Mouse (Mus musculus): Measurements from ENCODE around the gene Rpp14.
"Not testable (repeated sequence)": the region's sequence is repeated elsewhere in the genome, so short reads cannot be mapped to it uniquely, and the experiment has no call there.

Rpp14 gene

DNA sequence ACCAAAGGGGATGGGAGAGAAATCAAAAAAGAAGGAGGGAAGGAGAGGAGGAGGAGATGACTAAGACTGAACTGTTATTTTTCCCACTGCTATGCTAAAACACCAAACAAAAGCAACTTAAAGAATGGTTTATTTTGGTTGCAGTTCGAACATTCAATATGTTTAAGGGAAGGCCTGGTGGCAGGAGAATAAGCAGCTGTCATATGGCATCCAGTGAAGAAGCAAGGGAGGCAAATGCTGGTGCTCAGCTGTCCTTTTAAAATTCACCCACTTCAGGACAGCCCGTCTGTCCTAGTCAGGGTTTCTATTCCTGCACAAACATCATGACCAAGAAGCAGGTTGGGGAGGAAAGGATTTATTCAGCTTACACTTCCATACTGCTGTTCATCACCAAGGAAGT is 37.2 kb downstream of the Rpp14 start:
- no peak for DNase-seq

DNA sequence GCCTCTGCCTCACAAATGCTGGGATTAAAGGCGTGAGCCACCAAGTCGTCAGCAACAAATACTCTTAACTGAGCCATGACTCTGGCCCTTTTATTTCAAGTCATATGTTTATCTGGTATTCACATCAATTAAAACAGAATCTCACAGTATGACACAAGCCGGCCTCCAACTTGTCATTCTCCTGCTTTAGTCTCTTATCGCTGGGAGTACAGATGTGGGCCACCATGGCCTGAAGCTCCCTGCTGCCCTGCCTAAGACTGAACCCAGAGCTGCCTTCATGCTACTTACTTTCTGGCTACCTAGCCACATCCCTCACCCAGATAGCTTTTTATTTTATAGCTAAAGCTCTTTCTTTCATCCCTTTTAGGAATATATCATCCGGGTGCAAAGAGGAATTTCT is 39.3 kb downstream of the Rpp14 start:
- DNase-seq: no peak

DNA sequence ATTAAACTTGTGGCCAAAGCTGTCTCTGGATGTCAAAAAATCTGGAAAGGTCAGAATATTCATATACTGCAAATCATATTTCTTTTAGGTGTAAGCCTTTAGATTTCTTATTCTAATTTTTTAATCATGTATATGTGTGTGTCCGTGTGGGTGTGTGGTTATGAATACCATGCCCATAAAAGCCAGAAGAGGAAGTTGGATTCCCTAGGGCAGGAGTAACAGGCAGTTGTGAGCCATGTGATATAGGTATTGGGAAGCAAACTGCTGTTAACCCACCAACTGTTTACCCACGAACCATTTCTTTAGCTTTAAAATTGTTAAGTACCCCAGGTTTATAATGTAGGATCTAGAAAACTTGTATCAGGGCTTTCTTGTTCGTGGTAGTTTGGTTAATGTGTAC is 39.7 kb downstream of the Rpp14 start:
- DNase-seq: no peak

DNA sequence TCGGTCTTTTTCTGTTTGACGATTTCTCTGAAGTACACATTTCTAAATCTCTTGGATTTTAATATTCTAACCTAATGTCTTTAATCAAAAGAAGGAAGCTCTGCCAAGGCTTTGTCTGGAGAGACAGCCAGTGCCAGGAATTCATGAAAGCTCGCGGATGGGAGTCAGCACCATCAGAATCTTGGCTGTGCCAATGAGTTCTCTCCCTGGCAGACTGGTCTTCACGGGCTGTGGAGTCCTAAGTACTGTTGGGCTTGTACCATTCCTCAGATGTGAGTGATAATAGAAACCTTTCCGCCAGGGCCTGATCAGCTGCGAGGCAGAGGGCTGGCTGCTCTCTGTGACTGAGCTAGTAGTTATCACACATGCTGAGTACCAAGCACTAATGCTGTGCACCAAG is 43.0 kb downstream of the Rpp14 start:
- DNase-seq: no peak

DNA sequence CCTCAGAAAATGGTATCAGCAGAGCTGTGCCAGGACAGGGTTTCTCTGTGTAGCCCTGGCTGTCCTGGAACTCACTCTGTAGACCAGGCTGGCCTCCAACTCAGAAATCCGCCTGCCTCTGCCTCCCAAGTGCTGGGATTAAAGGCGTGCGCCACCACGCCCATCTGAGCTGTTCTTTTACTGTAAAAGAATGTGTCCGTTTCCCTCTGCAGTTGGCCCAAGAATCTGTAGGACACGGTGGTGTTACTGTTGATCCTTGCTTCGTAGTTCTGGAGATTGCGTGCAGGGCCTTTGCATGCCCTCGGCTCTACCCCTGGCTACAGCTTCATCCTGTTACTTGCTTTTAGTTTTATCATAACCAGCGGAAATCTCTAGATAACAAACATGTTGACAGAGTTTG is 43.4 kb downstream of the Rpp14 start:
- DNase-seq: not testable (repeated sequence)

DNA sequence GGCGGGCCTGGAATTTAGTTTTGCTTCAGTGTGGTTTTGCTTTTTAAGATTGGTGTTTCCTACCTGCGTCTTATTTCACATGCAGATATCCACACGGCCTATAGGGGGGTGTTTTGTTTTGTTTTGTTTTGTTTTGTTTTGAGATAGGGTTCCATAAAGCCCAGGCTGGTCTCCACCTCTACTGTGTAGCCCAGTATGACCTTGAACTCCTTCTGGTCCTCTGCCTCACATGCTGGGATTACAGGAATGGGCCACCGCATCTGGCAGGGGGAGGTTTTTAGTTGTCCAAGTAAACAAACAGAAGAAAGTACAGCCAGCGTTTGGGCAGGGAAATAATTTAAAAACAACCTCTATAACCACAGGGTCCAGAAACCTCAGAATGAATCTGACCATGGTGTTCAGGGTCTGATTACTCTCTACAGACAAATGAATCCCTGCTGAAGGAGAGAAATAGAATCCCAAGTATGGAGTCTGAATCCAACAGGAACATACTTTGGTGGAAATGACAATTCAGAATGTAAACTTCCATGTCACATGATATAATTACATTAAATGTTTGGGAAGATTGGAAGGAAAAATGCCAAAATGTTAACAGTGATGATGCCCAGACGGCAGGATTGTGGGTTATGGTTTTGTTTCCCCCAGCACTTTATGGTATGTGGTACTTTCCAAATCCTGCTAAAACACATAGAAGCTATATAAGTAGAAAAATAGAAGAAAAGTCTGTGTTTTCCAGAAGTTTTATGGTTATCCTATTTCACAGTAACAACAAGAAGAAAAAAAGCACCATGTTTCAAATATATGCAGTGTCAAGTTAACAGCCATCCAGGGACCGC is 44.1 kb downstream of the Rpp14 start:
- DNase-seq: no peak

DNA sequence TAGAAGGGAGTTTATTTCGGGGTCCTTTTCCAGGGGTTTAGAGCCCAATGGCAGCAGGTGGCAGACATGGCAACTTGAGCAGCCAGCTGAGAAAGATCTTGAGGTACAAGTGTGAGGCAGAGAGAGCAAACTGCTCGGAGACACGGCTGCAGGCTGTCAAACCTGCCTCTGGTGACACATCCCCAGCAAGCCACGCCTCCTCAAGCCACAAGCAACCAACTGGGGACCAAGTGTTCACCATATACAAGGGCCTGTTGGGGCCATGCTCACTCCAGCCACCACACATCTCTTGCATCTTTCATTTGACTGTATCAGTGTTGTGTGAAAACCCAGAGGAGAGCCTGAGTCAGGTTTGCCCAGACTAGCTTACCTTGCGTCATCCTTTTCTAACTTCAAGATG is 47.8 kb downstream of the Rpp14 start:
- no peak for DNase-seq

DNA sequence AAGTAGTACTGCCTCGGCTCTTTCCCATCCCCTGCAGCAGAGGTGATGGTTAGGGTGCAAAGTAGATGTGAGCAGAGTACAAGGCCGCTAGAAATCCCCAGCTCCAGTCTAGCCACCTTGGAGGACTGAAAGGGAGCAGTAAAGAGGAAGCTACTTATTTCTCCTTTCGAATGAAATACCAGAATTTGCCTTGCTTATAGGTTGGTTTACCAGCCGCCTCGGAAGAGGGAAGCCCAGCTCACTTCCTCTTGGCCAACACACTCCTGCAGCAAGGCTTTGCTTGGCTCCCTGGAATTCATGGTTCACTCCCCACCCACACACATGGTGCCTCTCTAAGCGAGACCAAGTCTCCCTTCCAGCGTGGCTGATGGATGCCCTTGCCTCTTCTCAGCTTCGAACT is 52.6 kb downstream of the Rpp14 start:
- DNase-seq: no peak

DNA sequence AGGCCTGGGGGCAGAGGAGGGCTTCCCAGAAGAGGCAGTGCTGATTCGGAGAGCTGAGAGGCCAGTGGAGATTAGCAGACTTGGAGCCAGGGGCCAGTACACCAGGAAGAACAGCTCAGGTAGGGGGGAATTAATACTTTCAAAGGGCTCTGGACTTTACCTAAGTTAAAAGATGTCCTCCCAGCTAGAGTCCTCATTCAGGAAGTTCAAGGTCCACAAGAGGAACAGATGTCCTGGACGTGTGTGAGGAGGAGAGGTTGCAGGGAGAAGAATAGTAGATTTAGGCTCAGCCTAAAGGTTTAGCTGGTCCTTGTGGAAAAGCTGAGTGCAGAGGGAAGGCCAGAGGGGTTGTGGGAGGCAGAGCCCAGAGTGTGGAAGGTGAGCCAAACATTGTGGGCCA is 54.1 kb downstream of the Rpp14 start:
- DNase-seq: no peak

DNA sequence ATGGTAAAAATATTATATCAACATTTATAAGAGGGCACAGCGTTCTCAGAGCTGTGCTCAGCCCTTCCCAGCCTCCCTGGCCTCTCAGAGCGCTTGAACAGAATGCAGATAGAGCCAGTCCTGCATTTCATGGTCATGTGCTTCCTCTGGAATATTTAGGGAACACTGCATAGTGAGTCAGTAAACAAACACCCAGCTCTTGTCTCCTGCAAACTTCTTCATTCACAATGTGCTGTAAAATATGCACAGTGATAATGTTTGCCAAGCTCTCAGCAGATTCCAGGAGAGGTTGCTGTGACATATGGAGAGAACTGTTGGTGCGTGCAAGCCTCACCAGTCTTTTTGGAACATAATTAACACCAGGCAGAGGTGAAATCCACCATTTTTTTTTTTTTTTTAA is 55.0 kb downstream of the Rpp14 start:
- DNase-seq: no peak

DNA sequence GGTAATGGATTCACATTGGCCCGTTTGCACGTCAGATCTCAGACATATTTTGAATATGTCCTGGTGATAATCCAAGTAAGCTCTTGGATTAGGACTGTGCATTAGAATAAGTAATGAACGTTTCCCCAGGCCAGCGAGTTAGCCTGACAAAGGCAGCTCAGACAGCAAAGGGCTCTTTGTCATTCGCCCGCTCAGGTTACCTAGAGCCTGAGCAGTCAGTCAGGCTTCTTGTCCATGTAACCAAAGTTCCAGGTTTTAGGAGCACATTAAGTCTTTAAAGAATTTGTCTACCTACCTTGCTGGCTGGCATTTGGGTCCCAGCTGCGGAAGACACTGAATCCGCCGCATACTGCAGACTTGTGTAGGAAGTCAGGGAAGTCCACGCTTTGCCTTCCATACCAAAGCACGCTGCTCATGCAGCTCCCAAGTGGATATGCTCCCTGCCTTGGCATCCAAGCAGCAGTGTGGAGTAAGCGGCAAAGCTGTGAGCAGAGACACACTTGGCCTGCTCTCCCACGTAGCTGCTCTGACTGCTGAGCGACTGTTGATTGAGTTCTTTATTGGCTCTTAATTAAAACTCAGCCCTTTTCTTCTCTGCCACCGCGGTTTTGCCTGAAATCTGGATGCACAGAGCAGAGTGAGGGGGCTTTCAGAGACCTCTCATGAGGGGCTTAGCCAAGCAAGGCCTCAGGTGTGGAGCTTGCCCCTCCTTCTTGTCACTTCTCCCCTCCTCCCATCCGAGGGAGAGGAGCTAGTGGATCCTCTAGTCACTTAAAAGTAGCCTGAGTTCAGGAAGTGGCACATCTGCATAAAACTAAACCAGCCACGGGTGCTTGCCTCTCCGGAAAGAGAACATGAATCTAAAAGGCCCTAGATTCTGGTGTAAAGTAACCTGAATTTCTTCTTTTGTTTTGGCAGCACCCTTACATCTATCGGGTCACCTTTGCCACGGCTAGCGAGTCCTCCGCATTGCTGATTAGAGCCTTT is 59.9 kb downstream of the Rpp14 start:
- peak; percentile 5 for DNase-seq

DNA sequence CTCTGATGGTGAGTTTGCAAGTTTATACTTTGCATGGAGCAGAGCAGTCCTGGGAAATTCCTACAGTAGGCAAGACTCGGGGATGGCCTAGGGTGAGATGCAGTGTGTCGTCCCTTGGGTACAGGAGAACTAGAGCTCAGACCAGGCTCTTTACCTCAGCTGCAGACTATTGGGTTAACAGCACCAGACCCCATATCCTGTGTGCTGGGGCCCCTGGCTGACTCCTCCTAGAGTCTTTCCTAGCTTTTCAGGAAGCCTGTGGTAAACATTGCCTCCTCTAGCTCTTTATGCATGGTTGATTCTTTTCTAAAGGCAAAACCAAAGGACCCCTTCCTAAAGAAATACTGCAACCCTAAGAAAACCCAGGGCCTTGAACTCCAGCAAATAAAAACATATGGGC is 61.0 kb downstream of the Rpp14 start:
- DNase-seq: no peak
